8 mouse cellular contexts compared by ENCODE assay signal in the genomic region with DNA sequence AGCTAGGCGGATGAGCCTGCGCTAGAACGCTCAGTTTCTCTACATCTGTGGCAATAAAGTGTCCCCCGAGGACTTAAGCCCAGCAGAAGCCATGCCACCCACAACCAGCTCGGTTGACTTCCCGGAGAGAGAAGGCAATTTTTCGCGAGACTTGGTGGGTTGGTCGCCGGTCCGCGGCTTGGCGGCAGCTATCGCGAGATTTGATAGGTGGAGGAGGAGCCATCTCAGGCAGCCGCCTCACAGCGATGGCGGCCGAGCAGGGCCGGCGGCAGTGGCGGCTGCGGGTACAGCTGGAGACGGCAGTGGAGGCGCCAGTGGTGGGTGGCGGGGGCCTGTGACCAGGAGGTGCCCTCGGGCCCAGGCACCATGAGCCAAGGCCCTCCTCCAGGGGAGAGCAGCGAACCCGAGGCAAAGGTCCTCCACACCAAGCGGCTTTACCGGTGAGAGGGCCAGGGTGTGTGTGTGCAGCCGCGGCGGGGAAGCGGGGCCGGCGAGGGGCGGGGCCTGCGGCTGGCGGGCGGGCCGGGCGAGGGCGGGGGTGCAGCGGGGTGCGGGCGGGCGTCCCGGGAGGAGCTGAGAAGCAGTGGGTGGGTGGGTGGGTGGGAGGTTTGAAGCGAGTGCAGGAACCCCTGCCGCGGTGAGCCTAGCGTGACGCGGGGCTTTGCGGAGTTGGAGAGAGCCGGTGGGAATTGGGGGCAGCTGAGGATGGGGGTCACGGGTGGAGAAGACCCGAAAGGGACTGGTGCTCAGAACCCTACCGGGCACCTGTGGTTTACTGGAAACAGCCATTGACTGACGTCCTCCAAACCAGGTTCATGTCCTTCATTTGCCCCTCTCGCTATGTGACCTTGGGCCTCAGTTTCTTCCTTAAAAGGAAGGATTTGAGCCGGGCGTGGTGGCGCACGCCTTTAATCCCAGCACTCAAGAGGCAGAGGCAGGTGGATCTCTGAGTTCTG. TPM values are rescaled to one million over a fixed set of nuclear protein-coding genes. Genes with fewer than 3 reads are reported as not detected.
A peak's percentile ranks its signal among the peaks of the same experiment; 100 is the strongest.
DNase-seq lines count a peak whose midpoint lies in the region; ATAC-seq and TF ChIP-seq lines count a peak whose summit lies in the region.

Gene Tmem79 (minus strand): TSS at position 91 of the 956 bp plus-strand sequence.
Gene Smg5 (plus strand): TSS at position 203 of the 956 bp plus-strand sequence.

- no peaks in the 10 kb centered on the region for H3K9me3 ChIP-seq in forebrain, embryonic 10.5 days
- no peaks in the 10 kb centered on the region for H3K9me3 ChIP-seq in heart, embryonic 15.5 days (replicated peaks)
- no peaks in the 10 kb centered on the region for H3K9me3 ChIP-seq in liver, embryonic 14.5 days (ENCODE audit: control insufficient read depth, low read length)
- H3K9me3 ChIP-seq in neural tube, embryonic 11.5 days (ENCODE audit: control insufficient read depth, low read length) = no peaks in the 10 kb centered on the region
- H3K9me3 ChIP-seq in stomach, postnatal 0 days (ENCODE audit: control insufficient read depth, low read length) = no peaks in the 10 kb centered on the region

- H3K4me2 ChIP-seq in heart, embryonic 15.5 days = peak within 1 kb of the TSS; percentile 74
- H3K4me2 ChIP-seq in liver, embryonic 14.5 days (ENCODE audit: low read depth) = peak within 1 kb of the TSS; percentile 94
- H3K4me2 ChIP-seq in neural tube, embryonic 11.5 days (ENCODE audit: low read depth) = peak within 1 kb of the TSS; percentile 65
- H3K4me2 ChIP-seq in stomach, postnatal 0 days (replicated peaks; ENCODE audit: low read depth) = peak within 1 kb of the TSS; percentile 73

- H3K4me3 ChIP-seq in forebrain, embryonic 10.5 days = peak within 1 kb of the TSS; percentile 94
- peak within 1 kb of the TSS; percentile 96 for H3K4me3 ChIP-seq in heart, embryonic 15.5 days
- peak within 1 kb of the TSS; percentile 78 to 96 for H3K4me3 ChIP-seq in liver, embryonic 14.5 days (ENCODE audit: insufficient read depth in 1 of 2, low read depth in 2 of 2, low read length in 2 of 2)
- peak within 1 kb of the TSS; percentile 63 for H3K4me3 ChIP-seq in neural tube, embryonic 11.5 days (ENCODE audit: low read depth, low read length)
- peak within 1 kb of the TSS; percentile 81 for H3K4me3 ChIP-seq in stomach, postnatal 0 days (ENCODE audit: low read depth, low read length)

- peak; percentile 94 for DNase-seq in c-Kit-negative CD71-positive TER-119-positive erythroid progenitor cells, embryonic 14.5 days (ENCODE audit: low read depth, low spot score)
- DNase-seq in forebrain, embryonic 10.5 days (ENCODE audit: extremely low spot score, low spot score) = peak; percentile 97
- peak; percentile 97 for DNase-seq in kidney, postnatal 25 days
- peak; percentile 89 to 94 (median 90) for DNase-seq in liver, embryonic 14.5 days (ENCODE audit: low read depth in 3 of 3, low spot score in 3 of 3)
- DNase-seq in neural tube, embryonic 11.5 days (ENCODE audit: low spot score) = peak; percentile 94
- DNase-seq in stomach, postnatal 0 days (ENCODE audit: low spot score) = peak; percentile 96

- H3K27me3 ChIP-seq in forebrain, embryonic 10.5 days (ENCODE audit: poor library complexity, severe bottlenecking) = no peaks in the 10 kb centered on the region
- no peaks in the 10 kb centered on the region for H3K27me3 ChIP-seq in heart, embryonic 15.5 days
- no peaks in the 10 kb centered on the region for H3K27me3 ChIP-seq in liver, embryonic 14.5 days (ENCODE audit: control insufficient read depth, insufficient read depth, low read length)
- no peaks in the 10 kb centered on the region for H3K27me3 ChIP-seq in neural tube, embryonic 11.5 days (ENCODE audit: control insufficient read depth, insufficient read depth, low read length)
- H3K27me3 ChIP-seq in stomach, postnatal 0 days (ENCODE audit: control insufficient read depth, insufficient read depth, low read length) = no peaks in the 10 kb centered on the region

- 3% methylated on average over 60 of the region's 66 CpGs for WGBS in forebrain, embryonic 10.5 days
- WGBS in heart, embryonic 15.5 days = 1% methylated on average over 65 of the region's 66 CpGs
- WGBS in liver, embryonic 14.5 days (ENCODE audit: insufficient replicate concordance) = under 1% methylated on average over 55 of the region's 66 CpGs
- 2% methylated on average over 46 of the region's 66 CpGs for WGBS in neural tube, embryonic 11.5 days
- WGBS in stomach, postnatal 0 days = 1% methylated on average over 47 of the region's 66 CpGs

- no peak for TF ChIP-seq CTCF in liver, embryonic 14.5 days (IDR thresholded peaks at IDR 0.05; ENCODE audit: low read depth)
- no peak for TF ChIP-seq CTCF in stomach, postnatal 0 days (IDR thresholded peaks at IDR 0.05; ENCODE audit: low read depth)

- H3K27ac ChIP-seq in forebrain, embryonic 10.5 days = peak within 1 kb of the TSS; percentile 99
- H3K27ac ChIP-seq in heart, embryonic 15.5 days = peak within 1 kb of the TSS; percentile 99
- H3K27ac ChIP-seq in liver, embryonic 14.5 days = peak within 1 kb of the TSS; percentile 97
- peak within 1 kb of the TSS; percentile 67 for H3K27ac ChIP-seq in neural tube, embryonic 11.5 days (ENCODE audit: low read depth, low read length)
- H3K27ac ChIP-seq in stomach, postnatal 0 days (replicated peaks) = peak within 1 kb of the TSS; percentile 95

- peak; percentile 73 for TF ChIP-seq EP300 in liver, embryonic 14.5 days (IDR thresholded peaks at IDR 0.05; ENCODE audit: low read depth)
- peak; percentile 99 for TF ChIP-seq EP300 in stomach, postnatal 0 days (optimal IDR thresholded peaks at IDR 0.05)

- H3K36me3 ChIP-seq in forebrain, embryonic 10.5 days (replicated peaks) = peaks cover 41% of the 10 kb centered on the region
- H3K36me3 ChIP-seq in heart, embryonic 15.5 days = peaks cover under 1% of the 10 kb centered on the region; the same call in 1 of the 2 replicates
- no peaks in the 10 kb centered on the region; the same call in 1 of the 2 replicates for H3K36me3 ChIP-seq in liver, embryonic 14.5 days (replicated peaks; ENCODE audit: control insufficient read depth, insufficient read depth, low read depth)
- no peaks in the 10 kb centered on the region for H3K36me3 ChIP-seq in neural tube, embryonic 11.5 days (ENCODE audit: control insufficient read depth, insufficient read depth, low read length)
- H3K36me3 ChIP-seq in stomach, postnatal 0 days (ENCODE audit: control insufficient read depth, insufficient read depth, low read length) = peaks cover 3% of the 10 kb centered on the region; the same call in 1 of the 2 replicates

- H3K4me1 ChIP-seq in forebrain, embryonic 10.5 days = peaks cover 41% of the 10 kb centered on the region
- H3K4me1 ChIP-seq in heart, embryonic 15.5 days (replicated peaks) = peaks cover 35% of the 10 kb centered on the region
- H3K4me1 ChIP-seq in liver, embryonic 14.5 days (replicated peaks; ENCODE audit: control insufficient read depth in 2 of 2, insufficient read depth in 2 of 2, low read length in 1 of 2) = peaks cover 41 to 44% of the 10 kb centered on the region in 2 experiments
- H3K4me1 ChIP-seq in neural tube, embryonic 11.5 days (ENCODE audit: control insufficient read depth, insufficient read depth, low read length) = peaks cover 10% of the 10 kb centered on the region; the same call in 1 of the 2 replicates
- H3K4me1 ChIP-seq in stomach, postnatal 0 days (replicated peaks; ENCODE audit: control insufficient read depth, insufficient read depth) = peaks cover 3% of the 10 kb centered on the region; the same call in 1 of the 2 replicates

- H3K9ac ChIP-seq in heart, embryonic 15.5 days = peak within 1 kb of the TSS; percentile 96
- peak within 1 kb of the TSS; percentile 86 for H3K9ac ChIP-seq in liver, embryonic 14.5 days (replicated peaks)
- H3K9ac ChIP-seq in neural tube, embryonic 11.5 days (ENCODE audit: low read length) = peak within 1 kb of the TSS; percentile 80
- H3K9ac ChIP-seq in stomach, postnatal 0 days (ENCODE audit: low read length) = peak within 1 kb of the TSS; percentile 90

- peak; percentile 96 for ATAC-seq in CD4-positive, CD25-positive, alpha-beta regulatory T cell, adult 4 months
- ATAC-seq in heart, embryonic 15.5 days (replicated peaks; ENCODE audit: insufficient number of reproducible peaks, insufficient read depth, low FRiP score, low read depth) = peak; percentile 88
- ATAC-seq in liver, embryonic 14.5 days (ENCODE audit: insufficient read depth) = peak; percentile 88
- peak; percentile 92 for ATAC-seq in neural tube, embryonic 11.5 days (ENCODE audit: insufficient read depth, low FRiP score, low TSS enrichment)
- peak; percentile 89 for ATAC-seq in stomach, postnatal 0 days (ENCODE audit: low FRiP score, low TSS enrichment)

RNA-seq across cellular contexts. Expression of gene Tmem79, which starts in this region (rescaled TPM):
- polyA plus RNA-seq in CD4-positive, CD25-positive, alpha-beta regulatory T cell, adult 4 months (2017; shearing (Covaris generic)) = 1 to 10 TPM; 1.1 to 2.2 TPM
- polyA plus RNA-seq in forebrain, embryonic 10.5 days (2016; fragmentation: Nextera tagmentation; extraction: Ambion mirVana) = 2.7 and 3.3 TPM in 2 replicates
- polyA plus RNA-seq in heart, embryonic 15.5 days (2015; fragmentation: Nextera tagmentation; extraction: Ambion mirVana) = 1.7 and 2.2 TPM in 2 replicates
- 0.70 and 0.92 TPM in 2 replicates for polyA plus RNA-seq in liver, embryonic 14.5 days (2012; rRNA removed)
- 0.92 and 1.0 TPM in 2 replicates for polyA plus RNA-seq in liver, embryonic 14.5 days (2014; fragmentation: Nextera tagmentation; extraction: Ambion mirVana)
- 1.7 and 2.1 TPM in 2 replicates for polyA plus RNA-seq in neural tube, embryonic 11.5 days (2014; fragmentation: Nextera tagmentation; extraction: Ambion mirVana)
- 51.9 and 54.1 TPM in 2 replicates for polyA plus RNA-seq in stomach, postnatal 0 days (2015; fragmentation: Nextera tagmentation; extraction: Ambion mirVana)

RNA-seq across cellular contexts. Expression of gene Smg5, which starts in this region (rescaled TPM):
- polyA plus RNA-seq in CD4-positive, CD25-positive, alpha-beta regulatory T cell, adult 4 months (2017; shearing (Covaris generic)) = 10 to 100 TPM; 24.2 to 34.9 TPM
- polyA plus RNA-seq in forebrain, embryonic 10.5 days (2016; fragmentation: Nextera tagmentation; extraction: Ambion mirVana) = 81.7 and 85.6 TPM in 2 replicates
- 41.1 and 52.8 TPM in 2 replicates for polyA plus RNA-seq in heart, embryonic 15.5 days (2015; fragmentation: Nextera tagmentation; extraction: Ambion mirVana)
- 33.6 and 36.6 TPM in 2 replicates for polyA plus RNA-seq in liver, embryonic 14.5 days (2012; rRNA removed)
- 18.8 and 23.7 TPM in 2 replicates for polyA plus RNA-seq in liver, embryonic 14.5 days (2014; fragmentation: Nextera tagmentation; extraction: Ambion mirVana)
- 48.8 and 57.2 TPM in 2 replicates for polyA plus RNA-seq in neural tube, embryonic 11.5 days (2014; fragmentation: Nextera tagmentation; extraction: Ambion mirVana)
- 15.9 and 19.0 TPM in 2 replicates for polyA plus RNA-seq in stomach, postnatal 0 days (2015; fragmentation: Nextera tagmentation; extraction: Ambion mirVana)

Comparison
In these comparisons a context has a peak if more than half of its experiments do, and no peak if none do; other contexts are left out.
1. Peak in every context shown above with its lines: DNase-seq, ATAC-seq, H3K4me3 ChIP-seq and H3K27ac ChIP-seq.
2. RNA of gene Tmem79 (polyA plus RNA-seq): 51.9 to 54.1 TPM in stomach, postnatal 0 days; 2.7 to 3.3 TPM in forebrain, embryonic 10.5 days, 1.1 to 2.2 TPM in CD4-positive, CD25-positive, alpha-beta regulatory T cell, adult 4 months, 1.7 to 2.1 TPM in neural tube, embryonic 11.5 days, 1.7 to 2.2 TPM in heart, embryonic 15.5 days and 0.70 to 1.0 TPM in liver, embryonic 14.5 days; every median in the first group is over 10 times any median in the second.